Mouse (Mus musculus) forebrain, embryonic 14.5 days (tissue): ENCODE measurements around the gene Exosc2. TPM values are rescaled to one million over a fixed set of nuclear protein-coding genes. Genes with fewer than 3 reads are reported as not detected.

Source experiments
- polyA plus RNA-seq: library from polyadenylated mRNA; unstranded; fragments of >200 nt; fragmentation: Nextera tagmentation; extraction: Ambion mirVana; gene quantifications from 2 replicates; pipeline ENCODE4 v1.2.1, GENCODE M21; 2014

Exosc2 gene
- polyA plus RNA-seq, 1 experiment from 2014 or later = 32.0 TPM

Other genes starting within 250 kb of the Exosc2 start
- 6.3 and 6.9 TPM in 2 replicates for gene Ass1, start 200.5 kb upstream of the Exosc2 start, polyA plus RNA-seq
- 51.2 and 56.6 TPM in 2 replicates for gene Fubp3, start 98.1 kb upstream of the Exosc2 start, polyA plus RNA-seq
- 0.83 and 1.3 TPM in 2 replicates for gene Prdm12, start 30.7 kb upstream of the Exosc2 start, polyA plus RNA-seq
- gene Abl1, start 17.7 kb downstream of the Exosc2 start, polyA plus RNA-seq = 19.6 and 22.9 TPM in 2 replicates
- gene Qrfp, start 139.9 kb downstream of the Exosc2 start, polyA plus RNA-seq = 0.11 and 0.19 TPM in 2 replicates
- 3.0 and 3.3 TPM in 2 replicates for gene Fibcd1, start 175.3 kb downstream of the Exosc2 start, polyA plus RNA-seq
- gene Lamc3, start 216.6 kb downstream of the Exosc2 start, polyA plus RNA-seq = 2.9 and 4.3 TPM in 2 replicates